Mouse (Mus musculus) limb, embryonic 11.5 days (tissue): ENCODE measurements at regions not wholly inside any gene's neighbourhood (a gene's known extent, or its start where the extent isn't known, plus 50 kb on each side); places are given as distances from the start of the nearest gene placed in this dataset.

Experiments
- ATAC-seq: fragments of 200-750 bp; cut with Nextera tagmentation; 2 replicates; pipeline ENCODE4 v1.8.0; 2017; ENCODE audit warnings: low read depth; ENCODE audit not compliant: insufficient number of reproducible peaks, low FRiP score, low TSS enrichment
- DNase-seq: peaks from one replicate; pipeline ENCODE4 v3.0.0-alpha.2; 2015; ENCODE audit warnings: low spot score
- H3K27ac ChIP-seq: fragments of 300-500 bp; sonication (generic); replicated peaks from 2 replicates; pipeline ENCODE4 v1.5.1; 2014; ENCODE audit warnings: low read depth, mild to moderate bottlenecking, low read length
- H3K27me3 ChIP-seq: fragments of 300-500 bp; sonication (generic); 2 replicates; pipeline ENCODE4 v1.6.1; 2014; ENCODE audit warnings: mild to moderate bottlenecking, low read length, mixed read lengths; ENCODE audit not compliant: control insufficient read depth, insufficient read depth
- H3K36me3 ChIP-seq: fragments of 300-500 bp; sonication (generic); 2 replicates; pipeline ENCODE4 v1.6.1; 2014; ENCODE audit warnings: mild to moderate bottlenecking, low read length, moderate library complexity, mixed read lengths; ENCODE audit not compliant: control insufficient read depth, insufficient read depth
- H3K4me1 ChIP-seq: fragments of 300-500 bp; sonication (generic); 2 replicates; pipeline ENCODE4 v1.6.1; 2014; ENCODE audit warnings: low read length, mixed read lengths; ENCODE audit not compliant: control insufficient read depth, insufficient read depth
- H3K4me2 ChIP-seq: fragments of 300-500 bp; sonication (generic); 2 replicates; pipeline ENCODE4 v1.6.1; 2014; ENCODE audit warnings: low read depth, mild to moderate bottlenecking, moderate library complexity; ENCODE audit not compliant: severe bottlenecking
- H3K4me3 ChIP-seq: fragments of 300-500 bp; sonication (generic); 2 replicates; pipeline ENCODE4 v1.5.1; 2014; ENCODE audit warnings: low read depth, low read length
- H3K9ac ChIP-seq: fragments of 300-500 bp; sonication (generic); 2 replicates; pipeline ENCODE4 v1.6.1; 2014; ENCODE audit warnings: mild to moderate bottlenecking, low read length
- H3K9me3 ChIP-seq: fragments of 300-500 bp; sonication (generic); 2 replicates; pipeline ENCODE4 v1.6.1; 2016; ENCODE audit warnings: low read length; ENCODE audit not compliant: control insufficient read depth
- WGBS: fragments of 180-500 bp; shearing (Covaris S2); extraction: QIAGEN DNeasy Blood & Tissue Kit; methylation state at CpG from one replicate; pipeline ENCODE4 v1.1.7; 2014; 5-methylcytosine and 5-hydroxymethylcytosine counted together

DNA sequence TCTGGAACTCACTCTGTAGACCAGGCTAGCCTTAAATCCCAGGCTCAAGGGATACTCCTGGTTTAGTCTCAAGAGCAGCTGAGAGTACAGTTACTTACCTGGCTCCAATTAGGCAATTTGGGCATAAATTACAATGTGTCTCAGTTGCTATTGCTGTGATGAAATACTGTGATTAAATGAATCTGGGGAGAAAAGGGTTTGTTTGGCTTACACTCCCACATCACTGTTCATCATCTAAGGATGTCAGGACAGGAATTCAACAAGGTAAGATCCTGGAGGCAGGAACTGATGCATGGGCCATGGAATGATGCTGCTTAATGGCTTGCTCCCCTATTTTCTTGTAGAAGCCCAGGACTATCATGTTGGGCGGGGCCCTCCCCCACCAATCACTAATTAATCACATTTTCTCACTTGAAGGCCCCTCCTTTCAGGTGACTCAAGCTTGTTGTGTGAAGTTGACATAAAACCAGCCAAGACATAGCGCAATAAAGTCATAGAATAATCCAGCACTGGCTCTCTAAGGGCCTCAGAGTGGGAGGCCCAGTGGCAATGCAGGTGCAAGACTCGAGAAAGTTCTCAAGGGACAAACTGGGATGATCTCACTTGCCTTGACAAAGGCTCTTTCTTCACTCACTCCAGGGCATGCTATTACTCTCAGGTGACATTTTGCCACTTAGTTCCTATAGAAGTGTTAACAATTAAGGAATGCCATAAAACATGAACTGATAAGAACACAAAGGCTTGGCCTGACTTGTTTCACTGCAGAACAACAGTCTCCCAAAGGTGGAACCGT is 85.4 kb upstream of the Barx2 start:
- Histone ChIP-seq H3K27ac (no peak overlapping the region), H3K27me3 (no peaks in the 10 kb centered on the region)

DNA sequence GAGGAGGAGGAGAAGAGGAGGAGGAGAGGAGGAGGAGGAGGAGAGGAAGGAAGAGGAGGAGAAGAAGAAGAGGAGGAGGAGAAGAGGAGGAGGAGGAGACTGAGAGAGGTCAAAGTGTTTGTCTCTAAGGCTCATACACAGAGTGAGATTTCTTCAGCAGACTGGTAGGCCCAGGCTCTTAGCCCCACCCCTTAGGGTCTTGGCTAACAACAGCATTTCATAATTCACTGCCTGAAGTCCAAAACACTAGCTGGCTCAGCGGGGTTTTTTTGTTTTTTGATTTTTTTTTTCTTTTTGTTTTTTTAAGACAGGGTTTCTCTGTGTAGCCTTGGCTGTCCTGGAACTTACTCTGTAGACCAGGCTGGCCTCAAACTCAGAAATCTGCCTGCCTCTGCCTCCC is 86.5 kb upstream of the Barx2 start:
- no peaks in the 10 kb centered on the region for H3K36me3 ChIP-seq
- no peaks in the 10 kb centered on the region for H3K9me3 ChIP-seq
- DNase-seq (no peak), ATAC-seq (no peak)
- no peak overlapping the region for H3K27ac ChIP-seq
- no peak overlapping the region for H3K9ac ChIP-seq
- no peaks in the 10 kb centered on the region for H3K27me3 ChIP-seq
- H3K4me2 ChIP-seq = no peak overlapping the region
- no peak overlapping the region for H3K4me3 ChIP-seq
- peaks cover 3% of the 10 kb centered on the region; the same call in 1 of the 2 replicates for H3K4me1 ChIP-seq
- WGBS = 72% methylated on average over 1 of the region's 1 CpGs

More for the DNA sequence above, 85.4 kb upstream of the Barx2 start:
- Histone ChIP-seq H3K36me3 (no peaks in the 10 kb centered on the region), H3K9ac (no peak overlapping the region), H3K9me3 (no peaks in the 10 kb centered on the region), H3K4me1 (peaks cover 3% of the 10 kb centered on the region; the same call in 1 of the 2 replicates), H3K4me2 (no peak overlapping the region), H3K4me3 (no peak overlapping the region)
- DNase-seq (no peak), ATAC-seq (no peak)
- WGBS = 62% methylated on average over 4 of the region's 4 CpGs

DNA sequence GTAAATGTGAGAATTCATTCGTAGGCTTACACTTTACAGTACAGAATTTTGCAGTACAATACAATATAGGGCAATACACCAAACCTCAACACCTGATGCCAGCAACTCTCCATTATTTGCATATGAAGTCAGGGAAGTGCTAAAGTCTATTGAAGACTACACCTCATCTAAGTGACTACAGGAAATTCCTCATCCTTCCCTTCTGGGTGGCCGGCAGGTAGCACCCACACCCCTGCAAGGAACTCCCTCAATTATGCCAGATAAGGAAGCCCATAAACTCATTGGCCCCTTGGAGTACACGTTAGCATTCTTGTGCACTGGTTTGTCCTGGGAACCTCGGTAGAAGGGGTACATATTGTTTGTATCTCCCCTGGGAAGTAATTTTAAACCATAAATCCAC is 89.7 kb upstream of the Barx2 start:
- no peaks in the 10 kb centered on the region for H3K36me3 ChIP-seq
- H3K27ac ChIP-seq = no peak overlapping the region
- WGBS = 59% methylated on average over 4 of the region's 4 CpGs
- no peak overlapping the region for H3K9ac ChIP-seq
- no peaks in the 10 kb centered on the region for H3K27me3 ChIP-seq
- ATAC-seq (no peak), DNase-seq (no peak)
- H3K9me3 ChIP-seq = no peaks in the 10 kb centered on the region
- no peak overlapping the region for H3K4me3 ChIP-seq
- no peak overlapping the region for H3K4me2 ChIP-seq
- H3K4me1 ChIP-seq = no peaks in the 10 kb centered on the region

DNA sequence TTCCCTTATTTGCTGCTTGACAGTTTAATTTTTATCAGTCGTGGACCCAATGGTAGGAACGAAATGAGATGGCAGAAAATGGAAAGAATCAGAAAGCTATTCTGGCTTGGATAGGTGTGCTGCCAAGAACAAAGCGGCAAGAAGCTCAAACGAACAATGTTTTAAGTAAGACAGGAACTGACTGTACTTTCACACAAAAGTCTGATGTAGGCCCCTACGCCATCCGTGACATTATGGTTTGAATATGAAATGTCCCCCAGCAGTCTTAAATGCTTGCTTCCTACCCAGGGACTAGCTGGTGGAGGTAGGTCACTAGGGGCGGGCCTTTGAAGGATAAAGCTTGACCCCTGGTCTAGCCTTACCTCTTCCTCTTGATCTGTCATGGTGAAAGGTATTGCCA is 90.5 kb upstream of the Barx2 start:
- DNase-seq = no peak
- H3K27me3 ChIP-seq = no peaks in the 10 kb centered on the region
- no peaks in the 10 kb centered on the region for H3K4me1 ChIP-seq
- 93% methylated on average over 7 of the region's 7 CpGs for WGBS
- no peak for ATAC-seq
- H3K36me3 ChIP-seq = no peaks in the 10 kb centered on the region
- H3K4me2 ChIP-seq = no peak overlapping the region
- no peak overlapping the region for H3K27ac ChIP-seq
- H3K4me3 ChIP-seq = no peak overlapping the region
- H3K9me3 ChIP-seq = no peaks in the 10 kb centered on the region
- no peak overlapping the region for H3K9ac ChIP-seq

DNA sequence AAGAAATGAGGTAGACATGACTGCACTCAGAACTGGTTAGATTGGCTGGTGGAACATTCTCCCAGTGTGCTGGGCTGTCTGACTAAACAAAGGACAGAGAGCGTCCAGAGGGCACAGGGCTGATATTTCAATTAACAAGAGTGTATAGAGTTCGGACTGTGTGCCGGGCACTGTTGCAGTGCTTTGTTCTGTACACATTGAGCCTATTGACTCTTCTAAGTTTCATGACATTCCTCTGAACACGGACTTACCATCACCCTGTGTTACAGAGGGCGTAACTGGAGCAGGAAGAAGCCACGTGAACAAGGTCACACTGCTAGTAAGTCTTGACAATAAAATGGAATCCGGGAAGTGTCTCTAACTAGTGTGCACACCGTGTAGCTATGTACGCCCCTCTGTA is 92.1 kb upstream of the Barx2 start:
- H3K4me3 ChIP-seq = no peak overlapping the region
- DNase-seq (no peak), ATAC-seq (no peak)
- H3K4me1 ChIP-seq = no peaks in the 10 kb centered on the region
- H3K27me3 ChIP-seq = no peaks in the 10 kb centered on the region
- H3K27ac ChIP-seq = no peak overlapping the region
- no peaks in the 10 kb centered on the region for H3K36me3 ChIP-seq
- no peak overlapping the region for H3K9ac ChIP-seq
- H3K9me3 ChIP-seq = no peaks in the 10 kb centered on the region
- 83% methylated on average over 9 of the region's 9 CpGs for WGBS
- H3K4me2 ChIP-seq = no peak overlapping the region

DNA sequence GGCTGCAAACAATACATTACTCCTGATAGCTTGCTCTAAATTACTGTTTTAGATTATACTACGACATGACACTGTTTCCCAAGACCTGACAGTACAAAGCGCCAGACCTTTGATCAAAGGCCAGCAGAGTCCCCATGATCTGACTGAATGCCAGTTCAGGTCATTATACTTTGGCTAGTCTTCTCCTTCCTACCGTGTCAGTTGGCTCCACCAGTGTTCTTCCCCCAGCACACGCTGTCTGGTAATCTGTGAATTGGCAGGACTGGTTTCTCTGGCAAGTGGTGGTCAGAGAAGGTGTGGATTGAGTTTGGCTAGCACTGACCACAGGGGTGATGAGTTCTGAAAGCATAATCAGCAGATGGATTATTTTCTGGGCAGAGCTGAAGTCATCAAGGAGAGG is 93.1 kb upstream of the Barx2 start:
- Histone ChIP-seq H3K4me1 (no peaks in the 10 kb centered on the region), H3K4me3 (no peak overlapping the region), H3K4me2 (no peak overlapping the region), H3K9me3 (no peaks in the 10 kb centered on the region), H3K9ac (no peak overlapping the region), H3K27ac (no peak overlapping the region), H3K36me3 (no peaks in the 10 kb centered on the region), H3K27me3 (no peaks in the 10 kb centered on the region)
- ATAC-seq (no peak), DNase-seq (no peak)
- 36% methylated on average over 4 of the region's 4 CpGs for WGBS

DNA sequence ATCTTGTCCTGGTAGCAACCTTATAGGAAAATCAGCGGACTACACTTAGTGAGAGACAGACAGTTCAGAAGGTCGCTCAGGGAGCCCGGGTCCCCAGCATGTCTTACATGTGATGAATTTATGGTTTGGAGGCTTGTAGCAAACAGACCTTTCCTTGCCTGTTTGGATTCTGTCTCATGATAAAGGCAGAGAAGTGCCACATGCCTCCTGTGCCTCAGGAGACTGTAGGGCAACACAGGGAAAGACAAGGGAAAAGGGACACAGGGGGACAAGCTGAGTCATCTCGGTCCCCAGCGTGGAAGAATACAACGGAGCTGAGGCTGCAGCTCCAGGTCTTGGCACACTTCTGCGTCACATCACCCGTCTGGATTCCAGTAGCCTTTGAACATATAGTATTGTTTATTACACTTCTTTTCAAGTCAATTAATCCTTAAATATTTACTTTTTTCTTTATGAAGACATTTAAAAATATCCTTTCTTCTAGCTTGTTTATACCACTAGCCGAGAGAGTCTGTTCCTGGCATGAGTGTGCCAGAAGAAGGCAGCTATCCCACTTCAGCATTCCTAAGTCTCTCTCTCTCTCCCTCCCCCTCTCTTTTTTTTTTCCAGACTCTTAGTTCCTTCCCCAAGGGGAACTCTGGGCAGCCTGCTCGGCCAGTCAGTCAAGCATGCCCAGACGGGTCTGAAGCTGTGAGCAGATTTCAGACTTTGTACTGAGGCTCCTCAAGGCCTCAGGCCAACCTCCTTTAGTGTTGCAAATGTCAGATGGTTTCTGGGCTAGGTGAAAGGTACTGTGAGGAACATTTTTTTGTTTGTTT is 97.9 kb upstream of the Barx2 start:
- H3K36me3 ChIP-seq = no peaks in the 10 kb centered on the region
- no peaks in the 10 kb centered on the region for H3K4me1 ChIP-seq
- ATAC-seq = no peak
- no peak for DNase-seq
- H3K27ac ChIP-seq = no peak overlapping the region
- WGBS = 37% methylated on average over 11 of the region's 11 CpGs
- no peak overlapping the region for H3K4me3 ChIP-seq
- H3K9ac ChIP-seq = no peak overlapping the region
- no peaks in the 10 kb centered on the region for H3K9me3 ChIP-seq
- H3K27me3 ChIP-seq = no peaks in the 10 kb centered on the region
- no peak overlapping the region for H3K4me2 ChIP-seq

DNA sequence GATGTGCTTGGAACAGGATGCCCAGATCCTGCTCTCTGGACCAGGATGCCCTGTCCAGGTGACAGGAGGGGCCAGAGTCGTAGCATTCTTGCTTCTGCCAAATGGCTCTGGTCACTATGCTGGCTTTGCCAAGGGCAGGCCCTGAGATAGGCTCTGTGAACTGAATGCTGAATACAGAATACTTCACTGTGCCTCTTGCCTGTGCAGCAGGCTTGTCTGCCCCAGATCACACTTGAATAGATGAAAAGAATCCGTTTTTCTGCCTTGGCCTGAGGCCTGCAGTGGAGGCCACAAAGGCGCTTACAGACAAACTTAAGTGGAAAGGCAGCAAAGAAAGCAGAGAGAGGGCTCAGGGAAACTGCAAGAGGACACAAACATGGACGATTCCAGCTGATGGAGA is 99.7 kb upstream of the Arhgap32 start:
- Histone ChIP-seq H3K9me3 (no peaks in the 10 kb centered on the region), H3K4me1 (peaks cover 6% of the 10 kb centered on the region; the same call in 1 of the 2 replicates), H3K9ac (no peak overlapping the region), H3K27ac (no peak overlapping the region), H3K4me2 (no peak overlapping the region), H3K4me3 (no peak overlapping the region), H3K36me3 (no peaks in the 10 kb centered on the region), H3K27me3 (no peaks in the 10 kb centered on the region)
- ATAC-seq (no peak), DNase-seq (no peak)
- 74% methylated on average over 4 of the region's 4 CpGs for WGBS
